Mouse (Mus musculus) limb, embryonic 11.5 days (tissue): ENCODE results near the gene Podxl2. TPM values are rescaled to one million over a fixed set of nuclear protein-coding genes. Genes with fewer than 3 reads are reported as not detected.

Experiments
- ATAC-seq: fragments of 200-750 bp; cut with Nextera tagmentation; 2 replicates; pipeline ENCODE4 v1.8.0; 2017; ENCODE audit warnings: low read depth; ENCODE audit not compliant: insufficient number of reproducible peaks, low FRiP score, low TSS enrichment
- DNase-seq: peaks from one replicate; pipeline ENCODE4 v3.0.0-alpha.2; 2015; ENCODE audit warnings: low spot score
- H3K27ac ChIP-seq: fragments of 300-500 bp; sonication (generic); replicated peaks from 2 replicates; pipeline ENCODE4 v1.5.1; 2014; ENCODE audit warnings: low read depth, mild to moderate bottlenecking, low read length
- H3K27me3 ChIP-seq: fragments of 300-500 bp; sonication (generic); 2 replicates; pipeline ENCODE4 v1.6.1; 2014; ENCODE audit warnings: mild to moderate bottlenecking, low read length, mixed read lengths; ENCODE audit not compliant: control insufficient read depth, insufficient read depth
- H3K36me3 ChIP-seq: fragments of 300-500 bp; sonication (generic); 2 replicates; pipeline ENCODE4 v1.6.1; 2014; ENCODE audit warnings: mild to moderate bottlenecking, low read length, moderate library complexity, mixed read lengths; ENCODE audit not compliant: control insufficient read depth, insufficient read depth
- H3K4me1 ChIP-seq: fragments of 300-500 bp; sonication (generic); 2 replicates; pipeline ENCODE4 v1.6.1; 2014; ENCODE audit warnings: low read length, mixed read lengths; ENCODE audit not compliant: control insufficient read depth, insufficient read depth
- H3K4me2 ChIP-seq: fragments of 300-500 bp; sonication (generic); 2 replicates; pipeline ENCODE4 v1.6.1; 2014; ENCODE audit warnings: low read depth, mild to moderate bottlenecking, moderate library complexity; ENCODE audit not compliant: severe bottlenecking
- H3K4me3 ChIP-seq: fragments of 300-500 bp; sonication (generic); 2 replicates; pipeline ENCODE4 v1.5.1; 2014; ENCODE audit warnings: low read depth, low read length
- H3K9ac ChIP-seq: fragments of 300-500 bp; sonication (generic); 2 replicates; pipeline ENCODE4 v1.6.1; 2014; ENCODE audit warnings: mild to moderate bottlenecking, low read length
- H3K9me3 ChIP-seq: fragments of 300-500 bp; sonication (generic); 2 replicates; pipeline ENCODE4 v1.6.1; 2016; ENCODE audit warnings: low read length; ENCODE audit not compliant: control insufficient read depth
- WGBS: fragments of 180-500 bp; shearing (Covaris S2); extraction: QIAGEN DNeasy Blood & Tissue Kit; methylation state at CpG from one replicate; pipeline ENCODE4 v1.1.7; 2014; 5-methylcytosine and 5-hydroxymethylcytosine counted together
- polyA plus RNA-seq: library from polyadenylated mRNA; unstranded; fragments of >200 nt; fragmentation: Nextera tagmentation; extraction: Ambion mirVana; gene quantifications from 2 replicates; pipeline ENCODE4 v1.2.1, GENCODE M21; 2014

Podxl2 gene
- polyA plus RNA-seq, 1 experiment from 2014 or later: 50.2 TPM

DNA sequence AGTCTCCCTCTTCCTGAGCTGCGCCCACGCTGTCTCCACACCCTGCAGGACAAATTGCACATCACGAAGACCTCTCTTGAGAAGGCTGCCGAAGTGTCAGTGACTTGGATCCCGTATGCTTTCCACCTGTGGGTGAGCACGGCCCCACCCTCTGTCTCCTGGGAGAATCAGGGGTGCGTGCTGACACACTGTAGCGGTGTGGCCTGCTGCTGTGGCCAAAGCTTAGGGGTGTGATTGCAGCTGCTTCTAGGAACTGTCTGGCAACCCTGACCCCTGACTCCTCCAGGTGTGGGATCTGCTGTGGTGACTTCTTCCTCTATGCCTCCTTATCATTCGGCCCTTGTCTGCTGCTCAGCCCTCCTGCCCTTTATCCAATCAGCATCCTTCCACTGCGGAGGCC, 61.0 kb downstream of the Podxl2 start:
- H3K27ac ChIP-seq: no peak overlapping the region

DNA sequence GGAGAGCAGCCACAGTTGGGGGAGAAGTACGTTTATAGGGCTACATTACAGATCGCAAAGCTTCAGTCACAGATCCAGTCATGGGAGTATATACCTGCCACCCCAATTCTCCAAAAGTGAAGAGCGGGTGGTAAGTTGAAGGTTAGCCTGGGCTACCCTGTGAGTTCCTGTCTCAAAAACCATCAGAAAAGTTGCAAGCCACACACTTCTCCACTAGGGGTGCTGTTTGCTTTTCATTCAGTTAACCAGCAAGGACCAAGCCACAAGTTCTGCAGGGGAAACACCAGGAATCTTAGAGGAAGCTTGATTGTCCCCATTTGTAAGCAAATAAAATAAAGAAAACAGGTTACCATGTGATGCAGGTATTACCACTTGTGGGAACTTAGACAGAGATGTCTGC, 62.0 kb downstream of the Podxl2 start:
- H3K4me1 ChIP-seq: peaks cover 8% of the 10 kb centered on the region
- no peak for ATAC-seq

More for the DNA sequence above, 61.0 kb downstream of the Podxl2 start:
- DNase-seq: no peak
- no peak for ATAC-seq
- 75% methylated on average over 10 of the region's 10 CpGs for WGBS
- Histone ChIP-seq H3K9ac (no peak overlapping the region), H3K4me3 (no peak overlapping the region), H3K4me1 (peaks cover 8% of the 10 kb centered on the region), H3K9me3 (no peaks in the 10 kb centered on the region), H3K27me3 (no peaks in the 10 kb centered on the region), H3K4me2 (no peak overlapping the region), H3K36me3 (no peaks in the 10 kb centered on the region)

DNA sequence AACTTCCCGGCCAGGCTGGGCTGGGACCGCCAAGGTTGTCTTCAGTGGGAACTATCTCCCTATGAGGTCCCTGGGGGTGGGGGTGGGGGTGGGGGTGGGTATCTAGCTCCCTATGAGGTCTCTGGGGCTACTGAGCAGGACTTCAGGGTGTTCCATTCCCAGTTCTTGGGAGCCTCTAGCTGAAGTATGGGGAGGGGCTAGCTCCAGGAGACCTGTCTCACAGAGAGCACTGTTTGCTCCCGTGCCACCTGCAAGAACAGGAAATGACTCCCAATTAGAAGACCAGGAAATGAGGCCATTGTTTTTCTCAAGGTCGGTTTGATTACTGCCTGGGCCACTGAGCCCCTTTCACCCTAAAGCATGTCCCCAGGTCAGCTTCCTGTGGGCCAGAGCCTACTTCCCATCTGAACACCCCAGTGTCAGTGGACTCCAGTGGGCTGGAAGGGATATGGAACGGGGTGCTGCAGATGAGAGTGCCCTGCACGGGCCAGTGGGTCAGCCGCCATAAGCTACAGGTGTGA, 62.9 kb downstream of the Podxl2 start:
- ATAC-seq (no peak), DNase-seq (no peak)
- Histone ChIP-seq H3K4me2 (no peak overlapping the region), H3K36me3 (no peaks in the 10 kb centered on the region), H3K4me1 (peaks cover 8% of the 10 kb centered on the region), H3K4me3 (no peak overlapping the region), H3K27me3 (no peaks in the 10 kb centered on the region), H3K9me3 (no peaks in the 10 kb centered on the region), H3K27ac (no peak overlapping the region), H3K9ac (no peak overlapping the region)
- WGBS: 45% methylated on average over 7 of the region's 7 CpGs

More for the DNA sequence above, 62.0 kb downstream of the Podxl2 start:
- Histone ChIP-seq H3K36me3 (no peaks in the 10 kb centered on the region), H3K27ac (no peak overlapping the region), H3K9me3 (no peaks in the 10 kb centered on the region), H3K27me3 (no peaks in the 10 kb centered on the region), H3K4me2 (no peak overlapping the region), H3K4me3 (no peak overlapping the region), H3K9ac (no peak overlapping the region)
- 72% methylated on average over 3 of the region's 3 CpGs for WGBS
- peak; percentile 64 for DNase-seq

DNA sequence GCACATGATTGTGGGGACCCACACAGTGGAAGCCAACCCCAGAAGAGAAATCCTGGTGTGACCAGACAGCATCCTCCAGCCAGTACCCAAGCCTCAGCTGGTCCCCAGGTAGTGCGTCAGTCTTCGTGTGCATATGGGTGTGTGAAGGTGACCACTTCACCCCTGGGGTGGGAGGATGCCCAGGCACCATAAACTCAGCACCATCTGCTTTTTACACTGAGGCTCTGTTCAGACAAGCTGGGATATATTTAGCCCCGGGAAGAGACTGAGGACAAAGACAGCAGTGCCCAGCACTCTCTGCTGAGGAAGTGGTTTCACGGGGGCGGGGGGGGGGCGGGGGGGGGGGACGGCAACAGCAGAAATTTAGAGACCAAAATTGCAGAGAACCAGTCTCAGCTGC, 63.4 kb downstream of the Podxl2 start:
- 46% methylated on average over 5 of the region's 7 CpGs for WGBS
- DNase-seq (no peak), ATAC-seq (no peak)
- Histone ChIP-seq H3K4me1 (peaks cover 8% of the 10 kb centered on the region), H3K36me3 (no peaks in the 10 kb centered on the region), H3K9ac (no peak overlapping the region), H3K9me3 (no peaks in the 10 kb centered on the region), H3K27ac (no peak overlapping the region), H3K4me2 (no peak overlapping the region), H3K4me3 (no peak overlapping the region), H3K27me3 (no peaks in the 10 kb centered on the region)

DNA sequence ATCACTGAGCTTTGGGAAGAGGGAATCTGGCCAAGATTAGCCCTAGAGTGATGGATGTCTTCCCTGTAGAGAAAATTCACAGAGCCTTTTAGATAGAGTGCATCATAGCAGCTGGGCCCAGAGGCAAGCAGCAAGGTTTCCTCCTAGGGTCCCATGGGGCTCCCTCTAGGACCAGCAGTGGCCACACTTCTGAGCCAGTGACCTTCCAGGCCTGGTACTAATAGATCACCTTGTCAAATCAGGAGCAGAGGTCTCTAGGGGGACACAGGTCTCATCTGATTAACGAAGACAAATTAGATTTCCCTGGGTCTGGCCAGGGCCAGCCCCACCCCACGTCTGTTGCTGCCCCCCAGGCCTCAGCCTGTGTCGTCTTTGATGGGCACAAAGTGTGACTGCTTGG, 64.6 kb downstream of the Podxl2 start:
- Histone ChIP-seq H3K9me3 (no peaks in the 10 kb centered on the region), H3K36me3 (no peaks in the 10 kb centered on the region), H3K4me2 (no peak overlapping the region), H3K4me3 (no peak overlapping the region), H3K4me1 (peaks cover 8% of the 10 kb centered on the region), H3K27ac (no peak overlapping the region), H3K27me3 (no peaks in the 10 kb centered on the region), H3K9ac (no peak overlapping the region)
- no peak for DNase-seq
- no peak for ATAC-seq
- 36% methylated on average over 3 of the region's 3 CpGs for WGBS

DNA sequence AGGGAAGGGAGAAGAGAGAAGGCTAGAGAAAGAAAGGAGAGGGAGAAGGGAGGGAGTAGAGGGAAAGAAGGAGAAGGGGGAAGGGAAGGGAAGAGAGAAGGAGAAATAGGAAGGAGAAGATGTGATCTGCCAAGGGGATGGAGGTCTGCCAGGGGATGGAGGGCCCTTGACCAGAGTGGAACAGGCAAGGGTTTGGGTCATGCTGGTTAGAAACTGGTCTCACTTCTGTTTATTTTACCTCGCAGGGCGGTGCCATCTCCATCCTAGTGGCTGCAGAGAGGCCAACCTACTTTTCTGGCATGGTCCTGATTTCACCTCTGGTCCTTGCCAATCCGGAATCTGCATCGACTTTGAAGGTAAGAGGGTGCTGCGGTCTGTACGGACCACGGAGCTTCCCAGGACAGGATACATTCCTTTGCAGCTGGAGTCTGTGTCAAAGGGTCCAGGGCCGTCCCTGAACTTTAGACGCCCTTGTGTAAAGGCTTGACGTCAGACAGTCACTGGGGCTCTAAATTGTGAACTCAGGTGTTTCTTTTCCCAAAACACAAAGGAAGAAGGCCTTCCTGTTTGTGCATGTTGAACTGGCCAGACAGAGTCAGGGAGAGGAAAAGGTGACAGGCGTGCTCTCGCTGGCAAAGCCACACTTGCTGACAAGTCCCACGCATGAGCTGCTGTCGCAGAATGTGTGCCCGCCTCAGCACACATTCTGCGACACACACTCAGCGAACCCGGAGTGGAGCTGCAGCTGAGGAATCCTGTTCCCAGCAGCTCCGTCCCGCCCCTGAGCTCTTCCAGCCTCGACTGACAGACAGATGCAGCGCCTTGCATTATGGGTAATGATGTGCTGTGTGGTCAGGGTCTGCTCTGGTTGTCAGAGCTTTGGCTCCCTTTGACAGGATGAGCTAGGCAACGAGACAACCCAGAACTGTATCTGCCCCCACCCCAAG, 65.5 kb downstream of the Podxl2 start:
- WGBS: 68% methylated on average over 23 of the region's 23 CpGs
- H3K9me3 ChIP-seq: no peaks in the 10 kb centered on the region
- no peaks in the 10 kb centered on the region for H3K36me3 ChIP-seq
- no peak overlapping the region for H3K4me3 ChIP-seq
- no peaks in the 10 kb centered on the region for H3K27me3 ChIP-seq
- H3K9ac ChIP-seq: no peak overlapping the region
- no peak overlapping the region for H3K4me2 ChIP-seq
- peaks cover 8% of the 10 kb centered on the region for H3K4me1 ChIP-seq
- no peak overlapping the region for H3K27ac ChIP-seq
- no peak for ATAC-seq
- no peak for DNase-seq

DNA sequence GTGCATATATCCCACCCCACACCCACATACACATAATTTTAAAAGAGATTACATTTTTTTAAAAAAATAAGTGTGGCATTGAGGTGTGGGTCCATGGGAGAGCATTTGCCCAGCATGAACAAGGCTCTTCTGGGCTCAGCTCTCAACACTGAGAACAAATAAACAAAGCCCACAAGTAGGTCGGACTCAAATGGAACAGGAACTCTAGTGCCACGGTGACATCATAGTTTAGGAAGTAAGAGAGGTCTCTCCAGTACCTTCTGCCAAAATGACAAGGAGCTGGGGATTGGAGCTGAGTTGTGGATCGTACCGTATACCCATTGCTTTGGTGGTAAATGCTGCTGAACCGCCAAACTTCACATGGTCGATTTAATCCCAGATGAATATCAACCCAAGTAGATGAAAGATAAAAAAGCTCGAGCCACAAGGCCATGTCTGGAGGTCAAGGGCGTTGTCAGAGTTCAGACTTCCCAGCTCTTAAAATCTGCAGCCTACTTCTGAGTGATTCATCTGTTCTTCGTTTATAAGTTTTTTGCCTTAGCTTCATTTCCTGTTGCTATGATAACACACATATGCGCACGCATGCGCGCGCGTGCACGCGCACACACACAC, 69.8 kb downstream of the Podxl2 start:
- Histone ChIP-seq H3K4me3 (no peak overlapping the region), H3K4me2 (no peak overlapping the region), H3K9me3 (no peaks in the 10 kb centered on the region), H3K27ac (no peak overlapping the region), H3K9ac (no peak overlapping the region), H3K27me3 (no peaks in the 10 kb centered on the region), H3K36me3 (no peaks in the 10 kb centered on the region), H3K4me1 (peaks cover 3% of the 10 kb centered on the region; the same call in 1 of the 2 replicates)
- ATAC-seq: no peak
- DNase-seq: no peak
- 87% methylated on average over 17 of the region's 17 CpGs for WGBS

DNA sequence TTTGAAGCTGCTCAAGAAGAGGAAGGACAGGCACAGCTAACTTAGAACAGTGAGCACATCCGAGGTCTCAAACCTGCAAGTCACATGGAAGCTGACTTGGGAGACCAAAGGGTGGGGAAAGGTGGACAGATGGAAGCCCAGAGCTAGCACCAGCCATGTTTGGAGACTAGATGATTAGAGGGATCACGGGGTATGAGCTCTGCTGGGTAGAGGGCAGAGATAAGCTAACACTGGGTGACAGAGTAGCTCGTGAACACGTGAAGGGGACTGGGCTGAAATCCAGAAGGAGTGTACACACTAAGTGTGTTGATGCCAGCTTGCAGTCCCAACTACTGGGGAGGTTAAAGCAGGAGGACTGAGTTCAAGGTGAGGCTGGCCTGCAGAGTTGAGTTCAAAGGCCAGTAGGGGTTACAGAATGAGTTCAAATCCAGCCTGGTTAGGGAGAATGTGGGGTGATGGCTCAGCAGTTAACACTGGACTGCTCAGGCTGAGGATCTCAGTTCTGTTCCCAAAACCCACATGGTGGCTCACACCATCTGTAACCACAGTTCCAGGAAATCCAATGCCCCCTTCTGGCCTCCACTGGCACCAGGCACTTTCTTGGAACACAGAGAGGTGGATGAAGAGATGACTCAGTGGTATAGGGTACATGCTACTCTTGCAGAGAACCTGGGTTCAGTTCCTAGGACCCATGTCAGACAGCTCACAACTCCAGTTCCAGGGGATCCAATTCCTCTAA, 70.7 kb downstream of the Podxl2 start:
- no peak overlapping the region for H3K4me3 ChIP-seq
- DNase-seq (no peak), ATAC-seq (no peak)
- 84% methylated on average over 4 of the region's 4 CpGs for WGBS
- H3K9ac ChIP-seq: no peak overlapping the region
- no peak overlapping the region for H3K4me2 ChIP-seq
- H3K36me3 ChIP-seq: no peaks in the 10 kb centered on the region
- H3K9me3 ChIP-seq: no peaks in the 10 kb centered on the region
- H3K4me1 ChIP-seq: no peaks in the 10 kb centered on the region
- H3K27me3 ChIP-seq: no peaks in the 10 kb centered on the region
- H3K27ac ChIP-seq: no peak overlapping the region
